Mouse (Mus musculus): ENCODE results near the gene Pmpca. TPM values are rescaled to one million over a fixed set of nuclear protein-coding genes. Genes with fewer than 3 reads are reported as not detected.

The Pmpca gene
- polyA plus RNA-seq (2017; shearing (Covaris generic)), result 103 TPM

GRCm38 (mm10) chr2:26389154-26389690 lies at the start of gene Pmpca, which contains the start of gene Entr1:
Gene Pmpca, plus strand, starts transcription at chr2:26389339.
Gene Entr1, minus strand, starts transcription at chr2:26389316.

GRCm38 (mm10) chr2:26351358-26352290 lies 37.5 kb upstream of the Pmpca start, which contains the start of gene Dnlz:
Gene Dnlz, minus strand, starts transcription at chr2:26352110.

GRCm38 (mm10) chr2:26360772-26361171 lies 28.4 kb upstream of the Pmpca start, which contains the start of gene Card9:
Gene Card9, minus strand, starts transcription at chr2:26360918.

GRCm38 (mm10) chr2:26380131-26380771 lies 8.9 kb upstream of the Pmpca start, which contains the start of gene Snapc4:
Gene Snapc4, minus strand, starts transcription at chr2:26380653.

GRCm38 (mm10) chr2:26408515-26409356 lies 19.6 kb downstream of the Pmpca start, which contains the start of gene Inpp5e:
Gene Inpp5e, minus strand, starts transcription at chr2:26409203.

GRCm38 (mm10) chr2:26444946-26445665 lies 56.0 kb downstream of the Pmpca start, which contains the start of gene Sec16a:
Gene Sec16a, minus strand, starts transcription at chr2:26445216.

Other genes starting within 250 kb of the Pmpca start
- not detected for gene Lhx3, start 181.1 kb upstream of the Pmpca start, polyA plus RNA-seq (2017; shearing (Covaris generic))
- 1.4 TPM for gene Qsox2, start 151.8 kb upstream of the Pmpca start, polyA plus RNA-seq (2017; shearing (Covaris generic))
- gene Ccdc187, start 94.8 kb upstream of the Pmpca start, polyA plus RNA-seq (2017; shearing (Covaris generic)), result 0.04 TPM
- 4.7 TPM for gene Gpsm1, start 73.8 kb upstream of the Pmpca start, polyA plus RNA-seq (2017; shearing (Covaris generic))
- 14.2 TPM for gene Dnlz, start 37.2 kb upstream of the Pmpca start, polyA plus RNA-seq (2017; shearing (Covaris generic))
- gene Card9, start 28.4 kb upstream of the Pmpca start, polyA plus RNA-seq (2017; shearing (Covaris generic)), result 2.8 TPM
- gene Snapc4, start 8.7 kb upstream of the Pmpca start, polyA plus RNA-seq (2017; shearing (Covaris generic)), result 55.6 TPM
- 44.2 TPM for gene Entr1, start within 50 bp of the Pmpca start, polyA plus RNA-seq (2017; shearing (Covaris generic))
- gene Inpp5e, start 19.9 kb downstream of the Pmpca start, polyA plus RNA-seq (2017; shearing (Covaris generic)), result 22.4 TPM
- 67.6 TPM for gene Sec16a, start 55.9 kb downstream of the Pmpca start, polyA plus RNA-seq (2017; shearing (Covaris generic))
- 22.0 TPM for gene Notch1, start 127.3 kb downstream of the Pmpca start, polyA plus RNA-seq (2017; shearing (Covaris generic))
- gene Egfl7, start 190.7 kb downstream of the Pmpca start, polyA plus RNA-seq (2017; shearing (Covaris generic)), result 1.1 TPM
- not detected for gene Gm20532, start 197.3 kb downstream of the Pmpca start, polyA plus RNA-seq (2017; shearing (Covaris generic))
- 7.1 TPM for gene Agpat2, start 215.1 kb downstream of the Pmpca start, polyA plus RNA-seq (2017; shearing (Covaris generic))
- 1.3 TPM for gene Fam69b, start 239.1 kb downstream of the Pmpca start, polyA plus RNA-seq (2017; shearing (Covaris generic))